Comparison of ENCODE assay signal across 8 mouse cellular contexts in the genomic region with DNA sequence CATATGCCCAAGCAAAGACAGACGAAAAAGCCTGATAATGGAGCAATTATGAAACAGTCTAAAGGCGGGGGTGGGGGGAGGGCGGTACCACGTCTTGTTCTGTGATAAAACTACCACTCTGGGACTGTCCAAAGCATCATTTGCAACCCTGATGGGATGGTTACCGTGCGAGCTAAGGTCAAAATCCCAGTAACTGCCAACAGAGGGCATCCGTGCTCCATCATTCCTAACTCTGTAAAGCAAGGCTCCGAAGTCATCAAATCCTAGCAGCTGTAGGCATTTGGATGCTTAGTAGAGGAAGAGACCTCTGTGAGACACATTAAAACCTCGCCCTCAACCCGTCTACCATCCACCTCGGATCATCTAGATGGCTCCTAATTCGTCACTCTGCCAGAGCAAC.
DNase-seq lines count a peak whose midpoint lies in the region; ATAC-seq and TF ChIP-seq lines count a peak whose summit lies in the region.
"Had no signal": no experiment of that assay in that cellular context is flagged by ENCODE, and none has a peak within 500 bp of the region (broad histone marks: within the 10 kb centered on the region; RNA-seq: fewer than 3 reads in every experiment).

No protein-coding gene starts in this region.

- H3K4me1 ChIP-seq in embryonic fibroblast, embryonic 13.5 days (ENCODE audit: control insufficient read depth, insufficient read depth, low read length): peaks cover 12% of the 10 kb centered on the region; the same call in 1 of the 2 replicates
- no peaks in the 10 kb centered on the region for H3K4me1 ChIP-seq in lung, postnatal 0 days (ENCODE audit: insufficient read depth, low read depth, low read length)

- peak; percentile 48 for ATAC-seq in lung, postnatal 0 days

- H3K4me2 ChIP-seq in lung, postnatal 0 days (replicated peaks; ENCODE audit: low read depth, low read length): no peak overlapping the region

- TF ChIP-seq EP300 in lung, postnatal 0 days (IDR thresholded peaks at IDR 0.05): no peak

- no peak overlapping the region for H3K4me3 ChIP-seq in embryonic fibroblast, embryonic 13.5 days (ENCODE audit: insufficient read depth, low read length)
- no peak overlapping the region for H3K4me3 ChIP-seq in lung, postnatal 0 days (ENCODE audit: low read depth, low read length)
- H3K4me3 ChIP-seq: myocyte had no signal

- no peaks in the 10 kb centered on the region for H3K9me3 ChIP-seq in lung, postnatal 0 days (ENCODE audit: low read length)

- TF ChIP-seq POLR2A in embryonic fibroblast, embryonic 13.5 days (IDR thresholded peaks at IDR 0.05; ENCODE audit: low read depth, low read length): no peak

- H3K27ac ChIP-seq in embryonic fibroblast, embryonic 13.5 days (ENCODE audit: insufficient read depth, low read length): no peak overlapping the region
- no peak overlapping the region for H3K27ac ChIP-seq in lung, postnatal 0 days (ENCODE audit: low read length)

- H3K27me3 ChIP-seq in lung, postnatal 0 days (replicated peaks; ENCODE audit: insufficient read depth, low read length): no peaks in the 10 kb centered on the region

- H3K36me3 ChIP-seq in lung, postnatal 0 days (ENCODE audit: insufficient read depth, low read length): no peaks in the 10 kb centered on the region

- peak; percentile 19 for DNase-seq in thymus, postnatal 4 days
- no peak for DNase-seq in thymus, adult 18-20 months
- peak; percentile 21 to 22 for DNase-seq in adrenal gland, postnatal 4 days (ENCODE audit: low spot score in 2 of 2)
- peak; percentile 52 to 80 for DNase-seq in kidney, postnatal 36 days
- peak; percentile 72 for DNase-seq in lung, postnatal 0 days (ENCODE audit: low spot score)
- DNase-seq in right cerebral cortex, postnatal 25 days: peak; percentile 54

- WGBS in lung, postnatal 0 days: 13% methylated on average over 12 of the region's 12 CpGs

- TF ChIP-seq CTCF in embryonic fibroblast, embryonic 13.5 days (IDR thresholded peaks at IDR 0.05; ENCODE audit: borderline replicate concordance, insufficient read depth, low read length): peak; percentile 74; the same call in 1 of the 2 replicates
- peak; percentile 90 for TF ChIP-seq CTCF in lung, postnatal 0 days (IDR thresholded peaks at IDR 0.05)

- H3K9ac ChIP-seq in lung, postnatal 0 days (replicated peaks; ENCODE audit: low read depth): no peak overlapping the region

Comparison
In these comparisons a context has a peak if more than half of its experiments do, and no peak if none do; other contexts are left out.
1. DNase-seq: peak in thymus, postnatal 4 days (single experiment), adrenal gland, postnatal 4 days (2 of 2), kidney, postnatal 36 days (2 of 2), lung, postnatal 0 days (single experiment) and right cerebral cortex, postnatal 25 days (single experiment); none in thymus, adult 18-20 months (0 of 2).